Mouse (Mus musculus): ENCODE measurements around the gene Rnf6.

DNA sequence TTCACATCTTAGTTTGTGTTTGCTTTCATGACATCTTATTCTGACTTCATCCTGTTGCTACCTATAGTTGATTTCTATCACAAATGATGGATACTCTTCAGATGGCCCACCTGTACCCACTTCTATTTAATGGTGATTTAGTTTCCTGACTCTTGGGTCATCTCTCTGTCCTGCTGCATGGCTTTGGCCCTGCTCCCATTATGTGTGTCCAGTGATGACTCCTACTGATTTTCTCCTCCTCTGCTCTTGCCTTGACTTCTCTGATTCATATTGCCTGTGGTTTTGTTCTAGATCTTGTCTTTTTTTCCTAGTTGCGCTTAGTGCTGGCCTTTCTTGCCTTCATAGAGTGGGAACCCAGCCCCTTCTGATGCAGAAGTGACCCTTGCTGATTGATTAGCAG, 25.0 kb upstream of the Rnf6 start:
- TF ChIP-seq CTCF (IDR thresholded peaks at IDR 0.05; ENCODE audit: control insufficient read depth, insufficient read depth, insufficient replicate concordance, low read depth, low read length) = no peak
- no peak for TF ChIP-seq POLR2A (IDR thresholded peaks at IDR 0.05; ENCODE audit: control insufficient read depth, low read depth, low read length)
